Mouse (Mus musculus) kidney, adult 2 months (tissue): ENCODE results near the gene Pde4d. TPM values are rescaled to one million over a fixed set of nuclear protein-coding genes. Genes with fewer than 3 reads are reported as not detected.

ENCODE experiments used
- DNase-seq: peaks from one replicate; pipeline ENCODE4 v3.0.0; 2021
- H3K27ac ChIP-seq: fragments of 200-500 bp; 2 replicates; pipeline ENCODE4 v1.5.1; 2012; ENCODE audit warnings: low read depth, low read length, control low read depth, inconsistent platforms; ENCODE audit not compliant: insufficient read depth
- H3K27me3 ChIP-seq: fragments of 200-500 bp; replicated peaks from 2 replicates; pipeline ENCODE4 v1.6.1; 2012; ENCODE audit warnings: mild to moderate bottlenecking, moderate library complexity, low read length, inconsistent platforms; ENCODE audit not compliant: control insufficient read depth, insufficient read depth
- H3K36me3 ChIP-seq: fragments of 200-500 bp; 2 replicates; pipeline ENCODE4 v1.6.1; 2012; ENCODE audit warnings: mild to moderate bottlenecking, moderate library complexity, low read length, inconsistent platforms; ENCODE audit not compliant: control insufficient read depth, insufficient read depth
- H3K4me1 ChIP-seq: fragments of 200-500 bp; 2 replicates; pipeline ENCODE4 v1.6.1; 2011; ENCODE audit warnings: low read length; ENCODE audit not compliant: control insufficient read depth, insufficient read depth
- H3K4me3 ChIP-seq: fragments of 200-500 bp; 2 replicates; pipeline ENCODE4 v1.5.1; 2011; ENCODE audit warnings: mild to moderate bottlenecking, low read depth, low read length, control low read depth; ENCODE audit not compliant: insufficient read depth
- CTCF ChIP-seq: fragments of 200-500 bp; conservative IDR thresholded peaks from 2 replicates; pipeline ENCODE4 v1.5.1; 2011; ENCODE audit warnings: low read depth, mild to moderate bottlenecking, control low read depth, low read length, moderate library complexity, mixed read lengths; ENCODE audit not compliant: insufficient read depth, insufficient read length
- POLR2A ChIP-seq: fragments of 200-500 bp; IDR thresholded peaks from one replicate; pipeline ENCODE4 v1.6.1; 2011; ENCODE audit warnings: low read depth, low read length, control low read depth
- WGBS: fragments of 180-500 bp; shearing (Covaris S2); methylation state at CpG from one replicate; pipeline ENCODE4 v1.1.7; 2018; 5-methylcytosine and 5-hydroxymethylcytosine counted together
- polyA plus RNA-seq: library from polyadenylated mRNA; depleted of rRNA; stranded (reverse); fragments of >200 nt; gene quantifications from 2 replicates; pipeline ENCODE4 v1.2.3, GENCODE M21; 2012

The Pde4d gene
- polyA plus RNA-seq, 1 experiment = 18.3 TPM

DNA sequence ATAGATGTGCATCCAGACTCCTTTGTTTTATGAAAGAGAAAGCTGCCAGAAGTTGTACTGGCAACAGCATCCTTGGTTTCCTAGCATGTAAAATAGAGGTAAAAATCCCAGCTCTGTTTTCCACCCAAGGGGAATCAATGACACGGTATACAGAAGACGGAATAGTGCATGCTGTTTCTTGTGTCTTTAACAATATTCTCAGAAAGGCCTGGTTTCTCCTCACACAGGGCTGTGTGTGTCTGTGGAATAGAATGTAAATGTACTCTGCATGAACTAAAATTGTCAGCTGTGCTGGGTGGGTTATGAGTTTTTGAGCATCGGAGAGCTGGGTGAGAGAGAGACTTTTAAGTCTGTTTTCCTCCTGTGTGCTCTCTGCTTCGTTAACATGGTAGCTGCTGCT is 74.8 kb downstream of the Pde4d start:
- TF ChIP-seq CTCF (no peak), POLR2A (no peak)
- no peaks in the 10 kb centered on the region for H3K36me3 ChIP-seq
- H3K4me1 ChIP-seq = no peaks in the 10 kb centered on the region
- DNase-seq = no peak
- no peak overlapping the region for H3K27ac ChIP-seq
- no peaks in the 10 kb centered on the region for H3K27me3 ChIP-seq
- no peak overlapping the region for H3K4me3 ChIP-seq
- WGBS = 83% methylated on average over 4 of the region's 4 CpGs

DNA sequence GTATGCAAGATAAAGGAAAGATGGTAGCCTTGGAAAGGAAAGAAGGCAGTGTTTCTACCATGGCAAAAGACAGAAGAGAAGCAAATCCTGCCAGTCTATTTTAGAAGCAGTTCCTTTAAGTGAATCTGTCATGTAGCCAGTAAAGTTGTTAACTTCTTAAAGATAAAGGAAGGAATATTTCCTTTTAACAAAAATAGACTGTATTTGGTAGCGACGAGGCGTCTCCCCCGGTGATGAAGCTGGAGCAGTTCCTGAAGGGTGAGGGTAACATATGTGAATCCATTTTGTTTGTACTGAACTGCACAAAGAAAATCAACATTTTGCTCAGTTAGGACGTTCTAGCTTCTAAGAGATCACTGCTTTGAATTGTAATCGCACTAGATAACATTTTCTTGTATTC is 75.2 kb downstream of the Pde4d start:
- TF ChIP-seq POLR2A (no peak), CTCF (no peak)
- Histone ChIP-seq H3K27me3 (no peaks in the 10 kb centered on the region), H3K36me3 (no peaks in the 10 kb centered on the region), H3K27ac (no peak overlapping the region), H3K4me1 (no peaks in the 10 kb centered on the region), H3K4me3 (no peak overlapping the region)
- WGBS = 76% methylated on average over 6 of the region's 6 CpGs
- no peak for DNase-seq

DNA sequence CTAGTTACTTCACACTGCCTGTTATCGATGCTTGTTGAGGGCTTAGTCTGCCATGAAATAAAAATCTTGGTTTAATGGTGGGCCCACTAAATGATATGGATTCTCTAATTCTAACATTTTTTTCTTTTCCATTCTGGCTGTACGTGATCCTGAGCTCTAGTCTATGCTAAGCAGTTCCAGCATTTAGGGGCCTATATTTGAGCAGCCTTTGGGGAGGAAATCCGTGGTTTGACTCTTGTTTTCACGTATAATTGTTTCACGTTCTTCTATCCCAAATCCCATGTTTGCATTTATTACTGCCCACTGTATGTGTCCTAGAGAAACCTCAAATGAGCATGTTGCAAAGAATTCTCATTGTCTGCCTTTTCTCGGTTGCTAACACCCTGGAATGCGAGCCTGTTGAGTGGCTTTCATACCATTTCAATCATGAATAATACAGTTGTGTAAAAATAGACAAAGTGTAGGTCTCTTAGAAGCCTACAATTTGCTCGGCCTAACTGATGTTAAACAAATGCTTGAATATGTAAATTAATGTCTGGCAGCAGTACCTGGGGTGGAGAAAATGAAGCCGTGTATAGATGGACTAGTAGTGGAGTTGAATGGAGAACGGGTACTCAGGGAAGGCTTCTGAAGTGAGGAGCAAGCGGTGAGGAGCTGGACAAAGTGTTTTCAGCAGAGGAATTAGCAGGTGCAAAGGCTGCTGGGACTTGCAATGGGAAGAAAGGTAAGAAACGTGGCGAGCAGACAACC is 76.7 kb downstream of the Pde4d start:
- H3K4me1 ChIP-seq = no peaks in the 10 kb centered on the region
- H3K36me3 ChIP-seq = no peaks in the 10 kb centered on the region
- no peak overlapping the region for H3K27ac ChIP-seq
- no peaks in the 10 kb centered on the region for H3K27me3 ChIP-seq
- TF ChIP-seq POLR2A (no peak), CTCF (no peak)
- H3K4me3 ChIP-seq = no peak overlapping the region
- DNase-seq = no peak
- 86% methylated on average over 13 of the region's 13 CpGs for WGBS

DNA sequence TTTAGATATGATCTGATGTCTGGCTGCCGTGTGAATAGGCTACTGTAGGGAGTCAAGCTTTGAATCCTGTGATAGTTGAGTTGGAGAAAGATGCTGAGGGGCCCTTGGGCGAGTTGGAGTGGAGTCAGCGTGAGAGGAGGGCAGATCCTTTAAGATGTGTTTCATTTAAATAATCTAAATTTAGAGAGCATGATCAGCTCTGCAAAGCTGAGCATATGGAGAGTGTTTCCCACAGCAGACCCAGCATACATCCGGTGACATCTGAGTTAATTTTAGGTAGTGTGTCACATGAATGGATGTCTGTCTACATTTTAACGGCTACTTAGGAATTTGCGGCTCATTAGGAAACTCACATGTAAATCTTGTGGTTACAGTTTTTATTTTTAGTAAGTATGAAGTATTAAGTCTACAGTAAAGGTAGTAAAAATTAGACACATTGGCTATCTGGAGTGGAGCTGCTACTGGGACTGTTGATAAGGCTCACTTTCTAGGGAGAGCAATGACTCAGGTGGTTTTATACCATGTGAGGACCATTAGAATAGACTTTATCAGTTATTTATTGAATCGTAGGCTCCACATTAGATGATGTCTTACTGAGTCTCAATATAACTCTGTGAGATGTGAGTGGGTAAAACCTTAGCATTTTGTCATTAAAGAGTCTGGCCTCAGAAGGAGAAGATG is 77.5 kb downstream of the Pde4d start:
- 79% methylated on average over 7 of the region's 7 CpGs for WGBS
- TF ChIP-seq POLR2A = no peak
- TF ChIP-seq CTCF = no peak
- Histone ChIP-seq H3K4me3 (no peak overlapping the region), H3K27ac (no peak overlapping the region), H3K27me3 (no peaks in the 10 kb centered on the region), H3K4me1 (no peaks in the 10 kb centered on the region), H3K36me3 (no peaks in the 10 kb centered on the region)
- no peak for DNase-seq

DNA sequence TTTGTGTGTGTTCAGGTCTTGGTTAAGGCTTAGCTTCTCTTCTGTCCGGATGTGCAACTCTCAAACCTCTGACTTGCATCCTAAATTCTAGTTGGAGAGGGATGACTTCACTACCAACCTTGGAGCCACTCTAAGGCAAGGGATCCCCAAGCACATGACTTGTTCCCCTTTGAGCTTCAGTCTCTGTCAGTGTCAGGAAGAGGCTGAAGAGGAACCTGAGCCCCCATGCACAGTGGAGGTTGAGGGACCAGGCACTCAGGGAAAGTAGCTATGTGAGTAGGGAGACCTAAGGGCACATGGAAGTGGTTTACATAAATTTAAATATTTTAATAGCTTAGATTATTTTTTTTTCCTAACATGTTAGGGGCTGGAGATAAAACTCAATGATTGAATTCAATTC is 78.6 kb downstream of the Pde4d start:
- WGBS = 85% methylated on average over 1 of the region's 1 CpGs
- H3K27me3 ChIP-seq = no peaks in the 10 kb centered on the region
- TF ChIP-seq POLR2A (no peak), CTCF (no peak)
- DNase-seq = no peak
- no peaks in the 10 kb centered on the region for H3K4me1 ChIP-seq
- no peak overlapping the region for H3K27ac ChIP-seq
- H3K36me3 ChIP-seq = no peaks in the 10 kb centered on the region
- no peak overlapping the region for H3K4me3 ChIP-seq

DNA sequence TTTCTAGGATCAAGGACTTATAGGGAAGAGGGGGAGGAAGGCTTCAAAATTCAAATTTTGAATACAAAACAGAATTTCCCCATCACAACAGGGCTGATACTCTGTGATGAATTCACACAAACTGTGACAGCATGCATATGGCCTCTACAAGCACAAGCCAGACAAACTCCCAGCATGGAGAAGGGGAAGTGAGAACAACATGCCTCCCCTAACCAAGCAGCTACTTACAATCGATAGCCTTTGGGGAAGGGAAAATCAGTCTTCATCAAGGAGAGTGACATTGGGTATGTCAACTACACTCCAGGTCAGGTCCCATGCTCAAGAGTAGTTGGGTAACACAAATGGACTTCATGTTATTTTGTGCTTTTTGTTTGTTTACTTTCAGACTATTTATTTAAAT is 83.1 kb downstream of the Pde4d start:
- Histone ChIP-seq H3K4me1 (peaks cover 10% of the 10 kb centered on the region), H3K36me3 (no peaks in the 10 kb centered on the region), H3K4me3 (no peak overlapping the region), H3K27ac (no peak overlapping the region), H3K27me3 (no peaks in the 10 kb centered on the region)
- no peak for TF ChIP-seq CTCF
- no peak for TF ChIP-seq POLR2A
- whole genome bisulfite sequencing = 84% methylated on average over 1 of the region's 1 CpGs
- no peak for DNase-seq

DNA sequence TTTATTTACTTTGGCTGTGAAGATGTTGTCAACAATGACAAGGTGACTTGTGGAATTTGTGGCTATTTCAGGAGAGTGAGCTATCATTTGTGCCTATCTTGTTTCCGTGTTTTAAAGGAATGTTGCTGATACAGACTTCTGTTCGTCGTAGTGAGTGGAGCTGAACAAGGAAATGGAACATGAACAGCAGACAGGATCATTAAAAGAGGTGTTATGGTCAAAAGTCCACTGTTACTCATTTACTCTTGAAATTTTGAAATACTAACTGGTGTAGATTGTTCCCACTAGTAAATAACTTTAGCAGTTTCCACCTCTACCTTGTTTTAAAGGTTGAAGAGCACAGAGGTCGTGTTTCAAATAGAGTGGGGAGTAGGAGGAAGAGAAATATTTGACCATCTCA is 86.7 kb downstream of the Pde4d start:
- no peak overlapping the region for H3K4me3 ChIP-seq
- peak overlapping the region; percentile 96 for H3K27ac ChIP-seq
- no peaks in the 10 kb centered on the region for H3K36me3 ChIP-seq
- TF ChIP-seq CTCF (no peak), POLR2A (no peak)
- WGBS = 15% methylated on average over 4 of the region's 4 CpGs
- H3K4me1 ChIP-seq = peaks cover 10% of the 10 kb centered on the region
- peak; percentile 75 for DNase-seq
- no peaks in the 10 kb centered on the region for H3K27me3 ChIP-seq
